Mouse (Mus musculus) left cerebral cortex, postnatal 14 days (tissue): Measurements from ENCODE around the gene Tlx2. TPM values are rescaled to one million over a fixed set of nuclear protein-coding genes. Genes with fewer than 3 reads are reported as not detected.

Experiments used
- DNase-seq, 2 experiments: peaks; one replicate each; pipeline ENCODE4 v3.0.0; 2021 to 2022; ENCODE audit warnings: low spot score in 2 of 2, mixed read lengths in 1 of 2
- intact Hi-C: fragments of 180-260 bp; cut with DNase I; formaldehyde crosslinking; loops from one replicate; pipeline ENCODE4 v1.15.1; 2025
- total RNA-seq, 2 experiments: library from RNA; stranded (reverse); gene quantifications; 2 replicates each; pipeline ENCODE4 v1.2.3; 2021

Gene Tlx2
- total RNA-seq, 2 experiments from 2014 or later = not detected

GRCm38 (mm10) chr6:83068221-83068620, 1.9 kb downstream of the Tlx2 start:
- DNase-seq = no peak

GRCm38 (mm10) chr6:83066441-83066840, 3.7 kb downstream of the Tlx2 start:
- intact Hi-C loops = no loop called here
- DNase-seq = no peak

More at GRCm38 (mm10) chr6:83068221-83068620, 1.9 kb downstream of the Tlx2 start:
- intact Hi-C loops = no loop called here

GRCm38 (mm10) chr6:83065995-83066394, 4.1 kb downstream of the Tlx2 start:
- DNase-seq = no peak
- intact Hi-C loops = no loop called here

GRCm38 (mm10) chr6:83058725-83059124, 11.4 kb downstream of the Tlx2 start:
- intact Hi-C loops = no loop called here
- DNase-seq = no peak

GRCm38 (mm10) chr6:83057790-83058189, 12.3 kb downstream of the Tlx2 start, which contains the start of gene Dqx1:
Gene Dqx1, plus strand, starts transcription at chr6:83057844.
- peak in 1 of 2 experiments; percentile 14 for DNase-seq
- intact Hi-C loops = no loop called here

GRCm38 (mm10) chr6:83054871-83055431, 15.1 kb downstream of the Tlx2 start, which contains the start of gene Htra2:
Gene Htra2, minus strand, starts transcription at chr6:83055273.
- peak in 1 of 2 experiments; percentile 46 for DNase-seq
- intact Hi-C loops = loop anchor here (1.0 kb wide), 2 partner anchors 46 to 59 kb away; partner anchors contain the start of genes Ccdc142 and Gm42688

- intact Hi-C loops = loop anchor here (1.0 kb wide), 2 partner anchors 47 to 58 kb away; partner anchors contain the start of genes Ccdc142 and Gm42688
- DNase-seq = peak; percentile 98 to 99
These were observed 15.8 kb downstream of the Tlx2 start, which contains the start of gene Aup1 for GRCm38 (mm10) chr6:83054074-83054851. Gene Aup1, plus strand, starts transcription at chr6:83054521.

GRCm38 (mm10) chr6:83053136-83053960, 16.7 kb downstream of the Tlx2 start:
- intact Hi-C loops = no loop called here
- DNase-seq = peak; percentile 43 to 62

- intact Hi-C loops = no loop called here
- no peak for DNase-seq
These were observed 20.7 kb downstream of the Tlx2 start for GRCm38 (mm10) chr6:83049367-83049766.

- intact Hi-C loops = no loop called here
- no peak for DNase-seq
These were observed 25.4 kb downstream of the Tlx2 start for GRCm38 (mm10) chr6:83044742-83045141.

- no peak for DNase-seq
- intact Hi-C loops = no loop called here
These were observed 26.1 kb downstream of the Tlx2 start for GRCm38 (mm10) chr6:83043993-83044392.

GRCm38 (mm10) chr6:83043561-83043960, 26.5 kb downstream of the Tlx2 start:
- intact Hi-C loops = no loop called here

GRCm38 (mm10) chr6:83040601-83041000, 29.5 kb downstream of the Tlx2 start:
- DNase-seq = no peak
- intact Hi-C loops = no loop called here

More at GRCm38 (mm10) chr6:83043561-83043960, 26.5 kb downstream of the Tlx2 start:
- no peak for DNase-seq

- peak; percentile 82 to 86 for DNase-seq
- intact Hi-C loops = no loop called here
These were observed 31.5 kb downstream of the Tlx2 start for GRCm38 (mm10) chr6:83038496-83039012.

GRCm38 (mm10) chr6:83037188-83037587, 32.9 kb downstream of the Tlx2 start:
- intact Hi-C loops = no loop called here
- DNase-seq = no peak

GRCm38 (mm10) chr6:83034463-83035055, 35.5 kb downstream of the Tlx2 start:
- intact Hi-C loops = no loop called here
- DNase-seq = no peak

GRCm38 (mm10) chr6:83033249-83034185, 36.6 kb downstream of the Tlx2 start, which contains the start of the genes Dok1 and Loxl3:
Gene Dok1, minus strand, starts transcription at chr6:83033471.
Gene Loxl3, plus strand, starts transcription at chr6:83034173.
- peak in 1 of 2 experiments; percentile 39 for DNase-seq
- intact Hi-C loops = no loop called here

GRCm38 (mm10) chr6:83032769-83033191, 37.3 kb downstream of the Tlx2 start:
- no peak for DNase-seq
- intact Hi-C loops = no loop called here
